Mouse (Mus musculus): ENCODE measurements around the gene Golt1a. TPM values are rescaled to one million over a fixed set of nuclear protein-coding genes. Genes with fewer than 3 reads are reported as not detected.

Gene Golt1a
- total RNA-seq, 2 experiments from 2014 or later = not detected

GRCm38 (mm10) chr1:133347226-133347625, 37.6 kb downstream of the Golt1a start:
- DNase-seq (ENCODE audit: low spot score in 2 of 2) = no peak

- no peak for DNase-seq (ENCODE audit: low spot score in 2 of 2)
Observed at GRCm38 (mm10) chr1:133347693-133348520, 38.3 kb downstream of the Golt1a start.

- no peak for DNase-seq (ENCODE audit: low spot score in 2 of 2)
Observed at GRCm38 (mm10) chr1:133350210-133350609, 40.6 kb downstream of the Golt1a start, which contains the start of gene Ren1. Ren1 (plus strand) TSS chr1:133350510.

GRCm38 (mm10) chr1:133351762-133352161, 42.2 kb downstream of the Golt1a start:
- DNase-seq (ENCODE audit: low spot score in 2 of 2) = no peak

GRCm38 (mm10) chr1:133353371-133353809, 43.8 kb downstream of the Golt1a start:
- peak; percentile 91 to 94 for DNase-seq (ENCODE audit: low spot score in 2 of 2)

GRCm38 (mm10) chr1:133355469-133355868, 45.9 kb downstream of the Golt1a start:
- DNase-seq (ENCODE audit: low spot score in 2 of 2) = no peak

- no peak for DNase-seq (ENCODE audit: low spot score in 2 of 2)
Observed at GRCm38 (mm10) chr1:133355912-133356311, 46.3 kb downstream of the Golt1a start.

GRCm38 (mm10) chr1:133356330-133356729, 46.7 kb downstream of the Golt1a start:
- no peak for DNase-seq (ENCODE audit: low spot score in 2 of 2)

GRCm38 (mm10) chr1:133361006-133361405, 51.4 kb downstream of the Golt1a start:
- no peak for DNase-seq (ENCODE audit: low spot score in 2 of 2)

- no peak for DNase-seq (ENCODE audit: low spot score in 2 of 2)
Observed at GRCm38 (mm10) chr1:133362103-133362502, 52.5 kb downstream of the Golt1a start.

- peak; percentile 70 to 78 for DNase-seq (ENCODE audit: low spot score in 2 of 2)
Observed at GRCm38 (mm10) chr1:133363276-133364021, 53.8 kb downstream of the Golt1a start, which contains the start of gene Etnk2. Etnk2 (plus strand) TSS chr1:133363572.

GRCm38 (mm10) chr1:133364022-133364630, 54.5 kb downstream of the Golt1a start:
- no peak for DNase-seq (ENCODE audit: low spot score in 2 of 2)

GRCm38 (mm10) chr1:133364890-133365289, 55.3 kb downstream of the Golt1a start:
- DNase-seq (ENCODE audit: low spot score in 2 of 2) = no peak

GRCm38 (mm10) chr1:133366951-133367605, 57.5 kb downstream of the Golt1a start:
- no peak for DNase-seq (ENCODE audit: low spot score in 2 of 2)

GRCm38 (mm10) chr1:133367606-133368488, 58.2 kb downstream of the Golt1a start:
- DNase-seq (ENCODE audit: low spot score in 2 of 2) = no peak

GRCm38 (mm10) chr1:133368644-133369043, 59.0 kb downstream of the Golt1a start:
- no peak for DNase-seq (ENCODE audit: low spot score in 2 of 2)

GRCm38 (mm10) chr1:133370352-133370751, 60.8 kb downstream of the Golt1a start:
- no peak for DNase-seq (ENCODE audit: low spot score in 2 of 2)

GRCm38 (mm10) chr1:133371431-133371830, 61.8 kb downstream of the Golt1a start:
- no peak for DNase-seq (ENCODE audit: low spot score in 2 of 2)

- no peak for DNase-seq (ENCODE audit: low spot score in 2 of 2)
Observed at GRCm38 (mm10) chr1:133372113-133372512, 62.5 kb downstream of the Golt1a start.

Data from layer of hippocampus, postnatal 10 days (tissue).